Mouse (Mus musculus) right cerebral cortex, postnatal 25 days (tissue): Measurements from ENCODE around the gene Dlx5.

ENCODE experiments used
- DNase-seq: peaks from one replicate; pipeline ENCODE4 v3.0.0; 2022

Dlx5 gene

GRCm38 (mm10) chr6:6859111-6859949 lies 22.6 kb downstream of the Dlx5 start:
- no peak for DNase-seq

- DNase-seq: no peak
Observed at GRCm38 (mm10) chr6:6858571-6858970, 23.3 kb downstream of the Dlx5 start.

- no peak for DNase-seq
Observed at GRCm38 (mm10) chr6:6857766-6858165, 24.1 kb downstream of the Dlx5 start.

- no peak for DNase-seq
Observed at GRCm38 (mm10) chr6:6856881-6857280, 25.0 kb downstream of the Dlx5 start.

- DNase-seq: no peak
Observed at GRCm38 (mm10) chr6:6856316-6856715, 25.6 kb downstream of the Dlx5 start.

- no peak for DNase-seq
Observed at GRCm38 (mm10) chr6:6855746-6856185, 26.1 kb downstream of the Dlx5 start.

- DNase-seq: no peak
Observed at GRCm38 (mm10) chr6:6854902-6855745, 26.8 kb downstream of the Dlx5 start.

GRCm38 (mm10) chr6:6854176-6854575 lies 27.7 kb downstream of the Dlx5 start:
- DNase-seq: no peak

- no peak for DNase-seq
Observed at GRCm38 (mm10) chr6:6852944-6853343, 28.9 kb downstream of the Dlx5 start.

GRCm38 (mm10) chr6:6851166-6851565 lies 30.7 kb downstream of the Dlx5 start:
- DNase-seq: no peak

- DNase-seq: no peak
Observed at GRCm38 (mm10) chr6:6850324-6851060, 31.4 kb downstream of the Dlx5 start.

GRCm38 (mm10) chr6:6849744-6850143 lies 32.1 kb downstream of the Dlx5 start:
- DNase-seq: no peak

GRCm38 (mm10) chr6:6848541-6848940 lies 33.3 kb downstream of the Dlx5 start:
- no peak for DNase-seq

GRCm38 (mm10) chr6:6833301-6833700 lies 48.6 kb downstream of the Dlx5 start:
- no peak for DNase-seq

GRCm38 (mm10) chr6:6830446-6830845 lies 51.4 kb downstream of the Dlx5 start:
- no peak for DNase-seq
